Mouse (Mus musculus): ENCODE measurements around the gene Havcr2.
"Not testable (repeated sequence)": the region's sequence is repeated elsewhere in the genome, so short reads cannot be mapped to it uniquely, and the experiment has no call there.

The Havcr2 gene

DNA sequence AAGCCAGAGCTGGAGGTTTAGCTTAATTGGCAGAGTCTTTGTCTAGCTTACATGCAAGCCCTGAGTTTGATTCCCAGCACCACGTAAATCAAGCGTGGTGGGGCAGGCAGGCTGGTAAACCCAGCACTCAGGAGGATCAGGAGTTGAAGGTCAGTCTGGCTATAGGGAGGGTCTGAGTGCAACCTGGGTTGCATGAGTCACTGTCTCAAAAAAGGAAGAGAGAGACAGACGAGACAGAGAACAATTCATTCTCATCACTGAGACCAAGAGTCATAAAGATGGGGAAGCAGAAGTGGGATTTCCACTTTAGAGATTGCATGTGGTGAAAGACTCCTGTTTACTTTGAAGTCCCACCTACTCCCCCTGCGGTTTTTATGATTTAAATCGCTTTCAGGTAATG lies 6.6 kb downstream of the Havcr2 start:
- DNase-seq (ENCODE audit: low spot score) = no peak

DNA sequence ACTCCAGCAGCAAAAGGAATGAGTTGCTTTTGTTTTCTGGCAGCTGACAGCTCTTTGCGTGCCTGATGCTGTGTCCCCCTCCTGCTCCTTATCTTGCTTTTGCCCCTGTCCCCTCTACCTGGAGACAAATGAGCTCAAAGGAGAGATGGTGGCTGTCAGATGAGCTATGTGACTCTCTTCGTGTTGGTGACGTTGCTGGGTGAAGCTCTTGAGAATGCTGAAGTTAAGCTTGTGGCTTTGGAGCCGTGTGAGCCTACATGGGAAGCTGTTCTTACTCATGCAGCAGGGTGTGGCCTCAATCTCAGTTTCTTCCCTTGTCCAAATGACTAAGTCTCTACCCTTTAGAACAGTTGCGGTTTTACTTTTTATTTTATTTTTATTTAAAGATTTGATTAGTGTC lies 7.2 kb downstream of the Havcr2 start:
- DNase-seq (ENCODE audit: low spot score) = no peak

DNA sequence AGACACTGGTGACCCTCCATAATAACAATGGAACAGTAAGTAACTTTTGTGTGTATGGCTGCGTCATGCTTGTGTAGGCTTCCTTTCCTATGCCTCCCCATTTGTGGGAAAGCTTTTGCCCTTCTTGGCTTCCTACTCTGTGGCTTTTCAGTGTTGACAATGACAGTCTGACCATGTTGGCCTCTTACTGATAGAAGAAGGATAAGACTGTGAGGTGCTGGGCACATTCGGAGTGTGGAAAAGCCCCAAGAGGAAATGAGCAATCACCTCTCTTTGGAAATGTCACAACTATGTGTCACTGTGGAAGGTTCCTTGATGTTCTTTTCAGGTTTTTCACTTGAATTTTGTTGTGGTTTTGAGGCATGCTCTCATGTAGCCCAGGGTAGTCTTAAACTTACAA lies 12.1 kb downstream of the Havcr2 start:
- no peak for DNase-seq (ENCODE audit: low spot score)

DNA sequence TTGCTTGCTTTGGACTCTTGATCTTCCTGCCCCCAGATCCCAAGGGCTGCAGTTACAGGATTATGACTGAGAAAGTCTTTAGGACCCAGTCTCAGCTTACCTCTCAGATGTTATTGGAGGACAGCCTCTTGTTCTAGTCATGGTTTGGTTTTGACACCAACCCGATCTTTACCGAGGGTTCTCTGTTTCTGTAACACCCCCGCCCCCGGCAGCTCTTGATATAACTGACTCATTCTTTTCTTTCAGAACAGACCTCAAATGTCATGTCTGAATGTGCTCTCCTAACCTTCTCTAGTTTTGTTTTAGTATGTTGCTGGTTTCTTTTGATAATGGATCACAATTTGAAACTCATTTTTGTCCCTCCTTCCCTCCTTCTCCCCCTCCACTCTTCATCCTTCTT lies 19.5 kb downstream of the Havcr2 start:
- DNase-seq (ENCODE audit: low spot score) = no peak

DNA sequence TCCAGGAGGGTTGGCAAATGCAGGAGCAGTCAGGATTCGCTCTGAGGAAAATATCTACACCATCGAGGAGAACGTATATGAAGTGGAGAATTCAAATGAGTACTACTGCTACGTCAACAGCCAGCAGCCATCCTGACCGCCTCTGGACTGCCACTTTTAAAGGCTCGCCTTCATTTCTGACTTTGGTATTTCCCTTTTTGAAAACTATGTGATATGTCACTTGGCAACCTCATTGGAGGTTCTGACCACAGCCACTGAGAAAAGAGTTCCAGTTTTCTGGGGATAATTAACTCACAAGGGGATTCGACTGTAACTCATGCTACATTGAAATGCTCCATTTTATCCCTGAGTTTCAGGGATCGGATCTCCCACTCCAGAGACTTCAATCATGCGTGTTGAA lies 24.6 kb downstream of the Havcr2 start:
- DNase-seq (ENCODE audit: low spot score) = no peak

DNA sequence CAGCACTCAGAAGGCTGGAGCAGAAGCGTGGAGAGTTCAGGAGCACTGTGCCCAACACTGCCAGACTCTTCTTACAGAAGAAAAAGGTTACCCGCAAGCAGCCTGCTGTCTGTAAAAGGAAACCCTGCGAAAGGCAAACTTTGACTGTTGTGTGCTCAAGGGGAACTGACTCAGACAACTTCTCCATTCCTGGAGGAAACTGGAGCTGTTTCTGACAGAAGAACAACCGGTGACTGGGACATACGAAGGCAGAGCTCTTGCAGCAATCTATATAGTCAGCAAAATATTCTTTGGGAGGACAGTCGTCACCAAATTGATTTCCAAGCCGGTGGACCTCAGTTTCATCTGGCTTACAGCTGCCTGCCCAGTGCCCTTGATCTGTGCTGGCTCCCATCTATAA lies 25.8 kb downstream of the Havcr2 start:
- no peak for DNase-seq (ENCODE audit: low spot score)

DNA sequence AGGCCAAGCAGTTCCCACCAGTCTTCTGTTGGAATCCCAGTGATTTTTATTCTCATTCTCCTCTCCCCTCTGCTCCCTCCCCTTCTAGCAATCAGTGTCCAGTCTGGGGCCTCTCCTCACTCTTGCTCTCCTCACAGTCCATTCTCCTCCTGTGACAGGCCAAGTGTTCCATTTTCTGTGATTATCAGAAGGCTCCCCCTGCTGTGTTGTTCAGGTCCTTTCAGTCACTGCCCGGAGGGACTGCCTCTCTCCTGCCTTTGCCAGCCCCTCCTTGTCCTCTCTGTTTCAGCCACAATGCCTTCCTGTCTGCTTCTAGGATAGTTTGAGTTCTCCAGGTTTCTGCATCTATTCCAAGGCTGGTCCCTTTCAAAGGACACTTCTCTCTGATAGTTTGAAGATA lies 33.5 kb downstream of the Havcr2 start:
- no peak for DNase-seq (ENCODE audit: low spot score)

DNA sequence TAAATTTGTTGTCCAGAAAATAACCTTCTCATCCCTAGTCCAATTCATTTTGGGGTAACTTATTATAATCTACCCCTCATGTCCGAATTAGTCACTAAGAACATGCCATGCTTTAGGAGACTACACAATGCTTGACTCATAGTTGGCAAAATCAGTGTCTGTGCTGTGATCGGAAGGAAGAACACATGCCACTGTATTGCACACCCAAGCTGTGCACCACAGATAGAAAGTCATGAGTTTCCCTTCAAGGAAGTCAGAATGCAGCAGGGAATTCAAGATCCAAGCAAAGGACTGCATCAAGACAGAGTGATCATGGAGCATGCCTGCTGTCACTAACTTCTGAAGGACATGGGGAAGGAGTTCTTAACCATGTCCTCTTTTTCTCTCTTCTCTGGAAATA lies 33.9 kb downstream of the Havcr2 start:
- DNase-seq (ENCODE audit: low spot score) = no peak

DNA sequence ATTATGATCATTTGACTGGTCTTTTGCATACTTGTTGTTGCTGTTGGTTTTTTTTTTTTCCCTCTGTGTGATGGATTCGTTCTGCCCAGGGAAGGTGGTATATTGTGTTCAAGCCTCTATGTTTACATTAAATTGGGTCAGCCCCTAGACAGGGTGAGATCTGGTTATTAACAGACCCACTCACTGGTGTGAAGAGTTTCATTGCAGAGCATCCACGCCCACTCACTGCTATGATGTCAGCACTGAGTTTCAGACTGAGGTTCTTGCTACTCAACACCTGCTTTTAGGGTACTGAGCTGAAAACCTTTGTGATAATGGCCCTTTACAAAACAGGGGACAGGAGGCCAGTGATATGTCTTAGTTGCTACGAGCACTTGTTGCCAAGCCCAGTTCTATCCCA lies 52.4 kb downstream of the Havcr2 start:
- no peak for DNase-seq (ENCODE audit: low spot score)

DNA sequence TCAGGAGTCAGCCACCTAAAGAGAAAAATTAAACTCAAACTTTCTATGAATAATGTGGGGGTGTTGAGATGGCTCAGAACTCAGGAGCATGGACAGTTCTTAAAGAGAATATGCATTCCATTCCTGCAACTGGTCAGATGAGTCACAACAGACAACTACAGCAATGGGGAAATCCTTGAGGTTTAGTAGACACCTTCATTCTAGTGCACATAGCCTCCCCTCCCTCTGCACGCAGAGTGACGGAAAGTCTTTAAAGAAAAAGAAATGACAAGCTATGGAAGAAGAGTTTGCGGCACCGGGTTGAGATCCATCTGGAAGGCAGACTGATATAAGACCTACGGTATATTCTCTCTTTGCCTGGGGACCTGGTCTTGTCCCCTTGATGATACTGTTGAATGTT lies 55.2 kb downstream of the Havcr2 start:
- DNase-seq (ENCODE audit: low spot score) = no peak

DNA sequence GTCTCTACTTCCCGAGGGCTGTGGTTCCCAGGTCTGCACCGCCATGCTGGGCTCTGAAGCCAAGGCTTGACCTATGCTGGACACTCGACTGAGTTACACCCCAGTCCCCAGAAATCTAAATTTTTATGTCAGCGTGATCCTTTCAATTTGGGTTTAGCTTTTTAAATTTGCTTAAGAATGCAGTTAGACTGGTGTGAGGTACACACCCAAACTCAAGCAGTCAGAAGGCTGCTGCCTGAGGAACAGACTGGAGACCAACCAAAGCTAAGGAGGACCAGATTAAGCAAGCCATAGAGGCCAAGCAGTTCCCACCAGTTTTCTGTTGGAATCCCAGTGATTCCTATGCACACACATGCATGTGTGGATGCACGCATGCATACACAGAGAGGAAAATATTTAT lies 66.6 kb downstream of the Havcr2 start:
- not testable (repeated sequence) for DNase-seq (ENCODE audit: low spot score)

DNA sequence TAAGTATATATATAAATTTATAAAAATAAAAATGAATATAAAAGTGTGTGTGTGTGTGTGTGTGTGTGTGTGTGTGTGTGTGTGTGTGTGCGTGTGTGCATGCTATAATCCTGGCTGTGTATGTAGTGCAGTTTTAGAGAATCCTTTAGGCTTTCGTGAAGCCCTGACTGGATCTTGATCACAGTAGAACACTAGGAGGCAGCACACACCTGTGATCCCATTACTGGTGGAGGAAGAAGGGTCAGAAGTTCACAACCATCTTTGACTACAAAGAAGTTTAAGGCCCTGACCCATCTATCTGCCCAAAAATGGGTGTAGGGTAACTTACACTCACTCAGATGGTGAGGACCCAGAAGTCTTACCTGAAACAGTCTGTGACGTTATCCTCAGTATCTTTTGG lies 68.0 kb downstream of the Havcr2 start:
- DNase-seq (ENCODE audit: low spot score) = no peak

DNA sequence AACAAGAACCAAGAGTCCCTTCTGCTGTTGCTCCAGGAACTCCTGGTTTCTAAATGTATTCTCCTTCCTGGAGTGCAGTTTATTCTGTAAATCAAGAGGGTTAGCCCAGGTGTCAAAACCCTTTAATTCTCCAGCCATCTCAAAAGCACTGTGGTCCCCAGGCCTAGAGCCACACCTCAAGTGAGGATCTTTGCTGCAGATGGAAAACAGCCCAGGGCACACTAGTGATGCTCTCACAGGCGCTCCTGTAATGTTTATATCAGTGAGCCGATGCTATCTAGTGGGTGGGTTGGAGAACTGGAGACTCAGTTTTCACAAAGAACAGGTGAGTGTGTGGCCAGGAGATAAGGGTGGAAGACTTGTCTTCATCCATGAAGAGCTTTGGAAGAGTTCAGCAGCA lies 69.2 kb downstream of the Havcr2 start, which contains the start of gene Gm12169:
Gene Gm12169 (plus strand): TSS at position 301 of the 400 bp plus-strand sequence.
- DNase-seq (ENCODE audit: low spot score) = no peak

DNA sequence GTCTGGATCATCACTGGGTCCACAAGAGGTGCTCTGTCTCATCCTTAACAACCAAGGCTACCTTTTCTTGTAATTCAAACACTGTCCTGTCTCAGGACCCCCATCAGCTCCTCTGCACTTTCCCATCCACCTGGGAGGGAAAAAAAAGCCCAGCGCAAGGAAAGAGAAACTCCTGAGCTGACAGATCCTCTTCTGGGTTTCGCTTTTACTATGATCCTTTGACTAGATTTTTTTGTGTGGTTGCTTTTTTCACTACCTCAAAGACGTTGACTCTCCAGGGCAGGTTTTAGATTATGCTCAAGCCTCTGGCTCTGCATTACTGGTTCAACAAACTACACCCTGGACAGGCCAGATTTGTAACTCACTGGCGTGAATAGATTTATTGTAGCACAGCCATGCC lies 75.4 kb downstream of the Havcr2 start:
- no peak for DNase-seq (ENCODE audit: low spot score)
